Mouse (Mus musculus) spleen, postnatal 10 days (tissue): ENCODE measurements at regions not wholly inside any gene's neighbourhood (a gene's known extent, or its start where the extent isn't known, plus 50 kb on each side); places are given as distances from the start of the nearest gene placed in this dataset.

ENCODE experiments used
- DNase-seq, 2 experiments: peaks; one replicate each; pipeline ENCODE4 v3.0.0; 2021 to 2022; ENCODE audit warnings: low spot score in 2 of 2

DNA sequence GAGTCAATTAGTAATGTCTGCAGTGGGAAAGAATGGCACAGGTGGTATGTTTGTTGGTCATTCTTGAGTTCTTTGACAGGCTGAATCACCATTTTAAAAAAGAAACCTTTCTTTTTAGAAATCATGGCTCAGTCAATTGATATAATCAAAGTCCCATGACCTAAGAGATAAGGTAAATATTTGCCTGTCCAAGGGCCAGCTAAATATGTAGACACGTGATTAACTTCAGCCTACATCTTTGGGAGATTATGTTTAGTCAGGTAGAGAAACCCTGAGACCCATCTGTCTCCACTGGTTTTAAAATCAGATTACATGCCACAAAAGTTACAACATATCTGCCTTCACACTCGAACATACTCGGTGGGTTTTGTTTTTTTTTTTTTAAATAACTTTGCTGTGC is 128.6 kb upstream of the Kazn start:
- no peak for DNase-seq

DNA sequence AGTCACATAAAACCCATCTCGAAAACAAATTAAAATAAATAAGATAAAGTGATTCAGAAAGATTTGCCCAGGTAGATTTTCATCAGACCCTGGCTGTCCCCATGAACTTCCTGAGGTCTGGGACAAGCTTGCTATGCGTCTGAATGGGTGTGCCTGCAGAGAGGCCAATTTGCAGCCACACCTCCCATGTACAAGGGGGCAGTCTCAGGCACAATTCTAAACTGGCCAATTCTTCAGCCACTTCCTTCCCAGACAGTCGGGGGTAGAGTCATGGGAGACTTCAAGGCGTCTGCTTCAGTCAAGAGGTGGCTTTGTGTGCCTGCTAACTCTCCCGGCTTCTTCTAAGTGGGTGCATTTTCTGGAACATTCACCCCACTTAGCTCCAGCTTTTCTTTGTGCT is 122.9 kb upstream of the Kazn start:
- no peak for DNase-seq

DNA sequence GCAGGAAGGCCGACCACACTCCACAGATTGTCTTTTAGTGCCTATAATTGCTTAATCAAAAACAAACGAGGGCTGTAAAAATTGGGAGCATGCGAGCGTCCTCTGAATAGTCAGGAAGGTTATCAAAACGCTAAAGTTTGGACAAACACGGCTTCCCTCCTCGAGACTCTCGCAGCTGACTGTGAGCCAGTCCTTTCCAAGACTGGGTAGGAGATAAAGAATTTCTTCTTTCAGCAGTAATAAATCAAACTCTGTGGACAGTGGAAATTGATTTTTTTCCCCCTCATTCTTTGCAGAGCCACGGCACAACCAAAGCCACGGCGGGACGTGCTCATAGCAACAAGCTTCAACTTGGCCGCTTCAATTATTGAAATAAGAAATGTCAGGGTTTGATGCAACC is 119.7 kb upstream of the Kazn start:
- no peak for DNase-seq

DNA sequence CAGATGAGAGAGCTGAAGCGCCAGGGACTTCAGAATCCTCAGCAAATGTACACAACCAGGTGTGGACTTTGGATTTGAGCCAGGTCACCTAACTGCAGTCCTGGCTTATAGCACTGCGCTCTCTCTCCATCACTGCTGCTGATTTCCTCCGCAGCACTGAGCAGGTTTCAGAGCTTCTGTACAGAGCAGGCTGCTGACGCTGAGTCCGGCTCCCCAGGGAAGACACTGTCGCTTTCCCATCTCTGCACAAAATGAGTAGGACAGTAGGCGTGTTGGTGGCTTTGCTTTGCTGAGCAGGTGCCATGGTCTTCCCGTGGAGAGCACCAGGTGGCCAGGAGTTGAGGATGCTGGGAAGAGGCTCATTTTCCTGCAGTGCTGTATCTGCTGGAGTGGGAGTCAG is 116.2 kb upstream of the Kazn start:
- no peak for DNase-seq

DNA sequence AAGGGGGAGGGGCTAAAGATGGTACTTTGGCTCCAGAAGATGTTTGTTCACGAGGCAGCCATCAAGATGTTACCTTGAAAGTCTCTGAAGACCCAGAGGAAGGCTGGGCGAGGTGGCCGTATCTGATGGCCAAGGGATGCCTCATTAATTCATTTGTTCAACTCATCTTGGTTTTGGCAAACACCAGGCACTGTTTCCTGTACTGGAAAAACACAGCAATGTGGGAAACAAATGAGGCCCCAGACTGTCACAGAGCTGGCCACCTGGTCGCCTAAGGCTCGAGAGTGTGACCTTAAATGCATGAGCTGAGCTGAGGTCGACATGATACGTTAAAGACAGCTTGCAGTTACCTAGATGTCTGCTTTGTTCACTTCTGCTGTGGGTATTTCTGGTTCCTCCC is 114.3 kb upstream of the Kazn start:
- no peak for DNase-seq

DNA sequence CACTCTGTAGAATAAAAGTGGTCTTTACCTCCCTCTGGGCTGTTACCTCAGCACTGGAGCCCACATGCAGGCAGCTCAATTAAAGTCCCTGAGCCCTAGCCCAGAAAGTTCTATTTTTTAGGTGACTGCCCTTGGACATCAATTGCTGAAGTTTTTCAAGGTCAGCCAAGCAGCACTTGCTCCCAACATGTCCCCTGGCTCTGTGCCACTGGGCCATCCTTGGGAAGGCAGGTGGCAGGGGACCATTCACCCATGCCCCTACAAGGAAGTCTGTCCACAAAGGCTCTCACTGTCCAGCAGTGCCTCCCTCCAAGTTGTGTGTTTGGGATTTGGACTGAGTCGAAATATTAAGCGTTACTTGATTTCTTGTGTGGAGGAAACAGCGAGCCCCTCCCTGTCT is 112.6 kb upstream of the Kazn start:
- DNase-seq, result no peak

DNA sequence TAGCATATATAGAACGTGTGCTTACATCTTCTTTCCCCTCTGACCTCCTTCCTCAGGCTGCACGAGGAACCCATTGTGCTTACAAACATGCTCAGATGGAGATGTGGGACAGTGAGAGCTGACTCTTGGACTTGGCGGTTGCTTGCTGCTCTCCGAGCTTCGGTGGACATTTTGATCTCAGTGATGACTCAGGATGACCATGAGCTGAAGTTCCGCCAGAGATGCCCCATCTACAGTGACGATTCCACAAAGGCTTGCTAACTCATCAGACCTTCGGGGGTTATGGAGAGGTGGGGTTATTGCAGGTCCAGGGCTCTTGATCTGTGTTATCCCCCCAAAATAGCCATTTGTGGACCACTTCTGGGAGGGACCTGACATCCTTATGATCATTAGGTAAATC is 111.8 kb upstream of the Kazn start:
- no peak for DNase-seq

DNA sequence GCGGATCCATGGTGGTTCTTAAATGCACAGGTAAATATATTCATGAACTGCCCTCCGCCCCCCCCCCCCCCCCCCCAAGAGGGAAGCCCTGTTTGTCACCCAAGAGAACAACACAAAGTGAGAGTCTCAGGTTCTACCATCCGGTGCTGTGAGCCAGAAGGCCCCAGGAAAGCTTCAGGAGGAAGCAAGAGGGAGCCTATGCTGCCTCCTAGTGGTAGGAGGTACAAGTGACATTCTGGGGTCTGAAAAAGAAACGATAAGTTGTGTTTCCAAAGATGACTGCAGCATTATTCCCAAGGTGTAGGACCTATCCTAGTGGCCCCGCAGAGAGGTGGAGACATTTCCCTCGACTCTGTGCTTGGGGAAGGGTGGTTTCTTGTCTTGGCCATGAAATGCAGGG is 109.7 kb upstream of the Kazn start:
- peak in 1 of 2 experiments; percentile 24 for DNase-seq

DNA sequence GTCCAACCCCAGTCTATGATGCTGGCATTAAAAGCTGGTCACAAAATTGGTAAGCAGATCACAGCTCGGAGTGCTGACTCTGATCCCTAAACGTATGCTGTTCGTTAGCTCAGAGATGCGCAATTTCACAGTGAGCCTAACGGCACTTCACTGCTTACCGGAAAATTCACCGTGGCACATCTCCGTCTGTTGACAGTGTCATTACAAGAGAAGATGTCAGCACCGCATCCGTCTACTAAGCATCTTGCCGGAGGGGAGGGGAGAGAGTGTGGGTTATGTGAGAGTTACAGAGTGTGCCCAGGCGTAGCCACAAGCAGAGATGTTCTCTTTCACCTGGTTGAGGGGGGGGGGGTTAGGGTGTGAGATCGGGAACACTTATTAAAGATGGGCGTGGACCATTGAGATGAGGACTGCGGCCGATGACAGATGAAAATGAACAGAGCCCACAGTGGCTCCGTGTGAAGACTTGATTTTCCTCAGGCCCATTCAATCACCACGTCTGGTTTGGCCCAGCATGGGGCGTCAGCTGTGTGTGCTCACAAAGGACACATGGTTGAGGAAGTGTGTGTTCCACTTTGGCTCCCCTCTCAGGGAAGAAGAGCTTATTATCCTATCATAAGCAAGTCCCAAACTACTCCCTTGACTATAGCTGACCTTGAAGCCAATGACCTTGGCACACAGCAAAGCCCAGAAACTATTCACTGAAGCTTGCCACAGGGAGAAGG is 103.4 kb upstream of the Kazn start:
- no peak for DNase-seq

DNA sequence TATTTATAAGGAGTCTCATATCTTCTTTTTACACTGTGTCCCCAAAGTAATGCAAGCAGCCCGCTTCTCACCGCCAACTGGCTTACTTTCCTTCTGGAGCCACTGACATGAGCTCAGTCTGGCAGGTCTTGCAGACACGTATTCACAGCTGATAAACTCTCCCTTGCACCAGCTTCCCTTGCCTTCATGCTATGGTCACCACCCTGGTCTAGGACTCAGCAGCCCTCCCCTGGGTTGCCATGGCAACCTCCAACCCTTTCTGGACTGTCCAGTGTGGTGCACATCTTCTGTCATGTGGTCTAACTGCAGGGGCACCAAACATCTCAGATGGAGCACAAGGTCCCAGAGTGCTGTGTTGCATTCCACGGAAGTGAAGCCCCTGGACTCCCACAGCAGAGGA is 102.1 kb upstream of the Kazn start:
- no peak for DNase-seq

DNA sequence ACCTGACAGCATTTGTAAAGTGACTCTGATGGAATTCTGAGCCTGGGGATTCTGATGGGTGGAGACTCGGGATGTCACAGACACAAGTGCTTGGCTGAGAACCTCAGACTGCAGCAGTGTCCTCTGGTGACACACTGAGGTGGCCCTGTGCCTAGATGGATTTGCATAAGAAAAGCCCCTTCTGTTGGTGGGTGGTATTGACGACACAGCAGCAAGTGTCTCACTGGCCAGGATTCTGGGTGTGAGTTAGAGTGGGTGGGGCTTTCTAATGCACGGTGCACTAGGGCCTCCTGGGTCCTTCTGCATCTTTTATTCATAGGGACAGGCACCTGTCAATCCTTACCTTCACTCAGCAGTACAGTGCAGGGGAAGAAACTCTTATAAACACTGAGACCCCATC is 100.9 kb upstream of the Kazn start:
- DNase-seq, result no peak

DNA sequence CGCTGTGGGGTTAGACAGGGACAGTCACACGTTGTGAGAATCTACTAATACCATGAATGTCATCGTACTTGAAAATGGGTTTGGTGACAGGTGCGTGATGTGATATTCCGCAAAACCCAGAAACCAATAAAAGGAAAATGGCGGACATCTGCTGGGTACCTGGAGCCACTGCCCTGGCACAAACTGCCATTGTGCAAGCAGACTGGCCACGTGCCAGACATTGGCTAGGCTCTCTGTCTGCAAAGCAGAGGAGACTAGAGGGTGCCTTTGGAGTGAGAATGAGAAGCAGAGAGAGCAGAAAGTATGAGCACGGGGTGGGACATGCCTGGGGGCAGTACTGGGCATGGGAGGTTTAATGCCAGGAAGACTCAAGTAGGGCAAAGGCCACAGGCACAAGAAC is 98.5 kb upstream of the Kazn start:
- no peak for DNase-seq

DNA sequence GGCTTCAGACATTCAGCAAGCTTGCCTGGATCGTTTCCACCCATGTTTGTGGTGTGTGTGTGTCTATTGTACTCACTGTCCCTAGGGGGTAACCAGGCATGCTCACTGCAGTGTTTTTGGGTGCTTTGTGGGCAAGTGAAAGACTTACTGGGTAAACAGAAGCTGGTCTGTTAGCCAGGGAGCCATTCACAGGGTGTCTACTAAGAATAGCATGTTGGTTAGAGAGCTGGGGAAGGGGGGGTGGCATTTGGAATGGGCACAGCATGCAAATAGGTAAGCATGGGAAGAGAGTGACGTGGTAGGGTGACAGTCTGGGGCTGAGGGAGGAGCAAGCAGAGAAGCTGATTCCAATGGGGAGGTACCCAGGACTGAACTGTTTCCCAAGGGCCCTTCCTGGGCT is 97.7 kb upstream of the Kazn start:
- DNase-seq, result no peak

DNA sequence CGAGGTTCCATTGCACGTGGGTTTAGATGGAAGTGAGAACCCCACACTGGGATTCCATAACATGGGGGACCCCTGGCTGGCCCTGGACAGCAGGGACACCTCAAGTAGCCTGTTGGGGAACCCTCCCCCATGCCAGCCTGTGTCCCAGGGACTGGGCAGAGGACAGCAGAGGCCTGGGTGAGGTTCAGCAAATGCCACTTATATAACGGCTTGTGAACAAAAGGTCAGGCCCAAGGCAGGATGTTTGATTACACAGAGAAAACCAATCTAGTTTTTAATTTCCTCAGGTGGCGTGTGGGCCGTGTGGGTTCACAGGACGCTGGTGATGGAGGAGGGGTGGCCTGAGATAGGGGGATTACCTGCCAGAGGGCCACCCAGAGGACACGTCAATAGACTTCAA is 94.9 kb upstream of the Kazn start:
- DNase-seq, result no peak

DNA sequence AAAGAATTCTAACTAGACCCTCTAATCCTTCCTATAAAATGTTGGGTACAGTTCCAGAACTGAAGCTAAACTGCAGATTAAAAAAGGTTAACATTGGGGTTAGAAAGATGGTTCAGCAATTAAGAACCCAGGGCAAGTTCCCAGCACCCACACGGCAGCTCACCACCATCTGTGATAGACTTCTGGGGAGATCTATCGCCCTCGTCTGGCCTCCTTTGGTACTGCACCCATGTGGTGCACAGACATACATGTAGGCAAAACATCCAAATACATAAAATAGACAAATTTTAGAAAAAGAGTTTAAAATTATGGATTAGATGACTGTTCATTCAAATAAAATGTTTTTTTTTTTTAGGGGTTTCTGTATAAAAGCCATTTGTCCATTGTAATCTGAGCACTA is 91.4 kb upstream of the Kazn start:
- no peak for DNase-seq

DNA sequence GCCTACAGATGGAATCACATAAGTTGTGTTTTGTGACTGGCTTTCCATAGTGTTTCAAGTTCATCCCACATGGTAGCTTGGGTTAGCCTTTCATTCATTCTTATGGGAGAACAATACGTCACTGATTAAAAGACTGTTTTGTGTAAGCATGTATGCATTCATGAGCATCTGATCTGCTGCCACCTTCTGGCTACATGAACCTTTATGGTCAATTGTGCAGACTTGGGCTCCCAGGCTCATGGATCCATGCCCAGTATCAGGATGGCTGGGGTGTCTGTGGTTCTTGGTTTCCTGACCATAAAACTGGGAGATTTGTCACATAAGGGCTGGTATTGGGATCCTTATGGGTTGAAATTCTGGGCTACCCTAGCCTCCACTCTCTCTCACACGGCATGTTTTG is 90.4 kb upstream of the Kazn start:
- DNase-seq, result no peak

DNA sequence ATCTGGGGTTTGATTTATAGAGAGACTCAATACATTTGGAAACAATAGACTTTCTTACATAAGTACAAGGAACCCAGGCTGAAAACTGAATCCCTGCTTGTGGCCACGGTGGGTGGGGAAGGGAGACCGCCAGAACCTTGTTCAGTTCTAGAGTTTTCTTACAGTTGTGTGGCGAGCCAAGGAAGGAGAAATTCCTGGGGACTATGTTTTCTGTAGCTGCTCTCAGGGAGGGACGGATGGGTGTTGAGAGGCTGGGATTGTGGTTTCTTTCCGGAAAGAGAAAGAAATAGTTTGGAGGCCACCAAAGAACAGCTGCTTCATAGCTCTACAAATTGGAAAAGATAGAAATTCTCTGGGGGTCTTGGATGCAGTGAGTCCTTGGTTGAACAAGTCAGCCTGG is 87.3 kb upstream of the Kazn start:
- DNase-seq, result no peak

DNA sequence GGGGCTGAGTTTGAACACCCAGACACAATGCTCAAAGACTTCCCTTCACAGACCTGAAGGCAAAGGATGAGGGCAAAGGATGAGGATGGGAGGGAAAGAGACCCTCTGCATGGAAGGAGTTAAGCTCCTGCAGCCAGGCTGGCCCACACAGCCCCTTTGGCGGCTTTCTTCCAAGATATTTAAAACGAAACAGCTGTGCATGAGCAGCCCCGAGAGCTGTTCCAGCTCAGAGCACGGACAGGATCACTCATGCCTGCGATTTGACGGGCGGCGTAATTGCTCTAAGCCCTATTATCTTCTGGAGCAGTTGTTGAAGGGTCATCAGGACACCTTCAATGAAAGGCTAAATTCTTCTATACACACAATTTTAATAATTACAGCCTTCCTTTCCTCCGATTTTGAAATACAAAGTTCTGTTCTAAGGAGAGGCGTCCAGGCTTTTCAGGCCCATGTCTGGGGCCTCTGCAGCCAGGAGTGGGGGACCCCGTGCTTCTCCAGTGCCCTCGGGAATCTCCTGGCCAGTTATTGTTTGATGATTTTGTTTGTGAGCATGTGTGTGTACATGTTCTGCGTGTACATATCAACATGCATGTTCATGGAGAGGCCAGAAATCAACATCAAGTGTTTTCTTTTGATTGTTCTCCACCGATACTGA is 82.1 kb upstream of the Kazn start:
- DNase-seq, result no peak

DNA sequence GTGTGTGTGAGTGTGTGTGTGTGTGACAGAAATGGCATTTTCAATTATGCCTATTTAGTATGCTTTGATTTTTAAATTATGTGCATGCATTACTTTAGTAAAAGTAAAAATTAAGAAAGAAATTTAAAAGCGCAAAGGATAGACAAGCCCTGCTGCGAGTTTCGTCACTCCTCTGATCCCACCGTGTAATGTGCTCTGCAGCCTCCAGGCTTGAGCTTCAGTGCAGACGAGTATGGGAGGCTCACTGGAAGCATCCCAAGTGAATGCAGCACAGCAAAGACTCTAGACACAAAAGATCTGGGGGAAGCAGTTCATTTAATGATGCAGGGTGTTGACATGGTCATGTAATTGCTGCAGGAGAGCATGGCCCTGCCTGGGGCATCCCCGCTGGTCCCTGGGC is 71.1 kb upstream of the Kazn start:
- DNase-seq, result no peak

DNA sequence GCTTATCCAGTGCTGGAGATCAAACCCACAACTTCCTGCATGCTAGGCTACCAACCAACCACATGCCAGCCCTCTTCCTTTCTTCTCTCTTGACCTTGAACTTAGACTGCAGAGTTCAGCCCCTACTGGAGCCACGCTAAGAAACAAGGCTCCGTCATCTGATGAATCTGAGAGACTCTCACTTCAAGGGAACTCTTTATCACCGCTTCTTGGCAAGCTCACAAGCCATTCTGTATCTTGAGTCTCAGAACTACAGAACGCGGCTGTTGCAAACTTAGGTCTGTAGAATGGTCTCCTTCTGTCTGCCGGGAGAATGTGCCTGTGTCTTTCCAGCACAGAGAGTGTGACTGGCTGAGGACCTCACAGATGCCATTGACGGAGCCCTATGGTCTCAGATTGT is 69.1 kb upstream of the Kazn start:
- no peak for DNase-seq

DNA sequence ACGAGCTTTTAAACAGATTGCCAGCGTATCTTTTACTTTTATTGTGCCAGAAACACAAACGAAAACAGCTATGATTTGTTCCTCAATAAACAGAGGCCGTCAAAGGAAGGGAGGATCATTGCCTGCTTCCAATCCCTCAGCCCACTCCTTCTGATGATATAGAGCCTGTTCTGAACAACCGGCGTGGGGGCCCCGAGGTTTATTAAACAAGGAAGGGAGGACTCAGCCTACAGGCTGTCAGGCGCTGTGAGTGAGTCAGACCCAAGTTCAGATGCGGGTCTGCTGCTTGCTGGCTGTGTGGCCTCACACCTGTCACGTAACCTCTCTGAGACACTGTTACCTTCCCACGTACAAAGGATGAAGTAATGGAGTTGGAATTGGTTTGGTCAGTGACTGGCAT is 68.1 kb upstream of the Kazn start:
- no peak for DNase-seq

DNA sequence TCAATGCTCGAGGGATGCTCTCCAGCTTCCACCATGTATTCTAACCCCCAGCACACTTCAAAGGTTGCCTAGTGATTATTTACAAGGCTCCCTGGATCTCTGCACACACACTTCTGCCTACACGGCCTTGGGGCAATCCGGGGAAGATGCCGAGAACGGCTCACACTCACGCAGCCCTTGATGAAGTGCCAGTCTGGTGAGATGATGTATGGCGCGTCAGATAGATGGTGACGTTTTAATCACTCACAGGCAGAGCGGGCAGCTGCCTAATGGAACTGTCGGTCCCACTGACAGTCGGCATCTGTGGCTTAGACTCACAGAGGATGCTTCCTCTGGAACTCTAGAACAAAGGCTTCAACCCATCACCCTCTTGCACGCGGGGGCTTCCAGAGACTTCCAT is 66.9 kb upstream of the Kazn start:
- DNase-seq, result no peak

DNA sequence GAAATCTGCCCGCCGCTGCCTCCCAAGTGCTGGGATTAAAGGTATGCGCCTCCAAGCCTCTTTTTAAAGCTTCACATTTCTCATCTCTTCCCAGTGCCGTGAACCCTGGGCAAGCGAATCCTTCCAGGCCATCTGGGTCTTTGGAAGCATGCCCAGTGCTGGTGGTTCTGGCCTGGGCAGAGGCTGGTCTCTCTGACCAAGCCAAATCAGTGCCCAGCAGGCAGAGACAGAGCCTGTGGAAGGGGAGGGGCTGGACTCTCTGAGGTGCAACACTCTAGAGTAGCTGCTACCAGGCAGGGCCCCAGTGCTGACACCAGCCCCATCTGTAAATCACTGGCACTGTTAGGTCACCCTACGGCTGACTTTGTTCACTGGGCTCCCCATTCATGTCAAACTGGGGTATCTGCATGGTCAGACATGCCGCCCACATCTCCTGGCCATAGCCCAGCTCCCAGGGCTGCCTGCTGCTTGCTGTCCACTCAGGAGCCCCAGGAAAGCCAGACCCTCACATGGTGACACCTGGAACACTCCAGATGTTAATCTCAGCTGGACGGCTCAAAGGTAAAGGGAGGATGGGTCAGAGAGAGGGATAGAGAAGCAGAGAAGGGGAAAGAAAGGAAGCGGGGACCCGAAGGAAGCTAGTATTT is 64.3 kb upstream of the Kazn start:
- no peak for DNase-seq

DNA sequence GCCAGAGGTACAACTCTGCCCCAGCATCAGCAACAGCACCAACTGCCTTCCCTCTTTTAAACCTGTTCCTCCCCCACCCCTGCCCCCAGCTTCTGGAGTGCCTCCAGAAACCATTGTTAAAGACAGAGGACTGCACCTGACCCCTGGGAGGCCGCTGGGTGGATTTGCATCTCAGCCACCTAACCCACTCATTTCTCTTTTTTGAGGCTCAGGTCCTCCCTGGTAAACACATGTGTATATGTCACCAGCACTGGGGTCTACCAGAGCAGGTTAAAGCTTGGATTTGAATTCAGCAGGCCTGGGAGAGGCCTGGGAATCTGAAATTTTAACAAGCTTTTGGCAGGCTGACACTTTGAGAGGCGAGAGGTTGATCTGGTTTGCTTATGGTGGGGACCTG is 63.5 kb upstream of the Kazn start:
- DNase-seq, result no peak
